Mouse (Mus musculus): ENCODE data around the gene Plxdc1. TPM values are rescaled to one million over a fixed set of nuclear protein-coding genes. Genes with fewer than 3 reads are reported as not detected.

The Plxdc1 gene
- polyA plus RNA-seq, 1 experiment from 2014 or later: not detected

- no peak for DNase-seq (ENCODE audit: low spot score, missing footprints)
- Histone ChIP-seq H3K4me2 (no peak overlapping the region), H3K4me1 (ENCODE audit: control insufficient read depth, insufficient read depth, low read length) (no peaks in the 10 kb centered on the region), H3K36me3 (ENCODE audit: control insufficient read depth, insufficient read depth, low read length) (no peaks in the 10 kb centered on the region), H3K4me3 (ENCODE audit: low read depth, low read length) (no peak overlapping the region), H3K27ac (ENCODE audit: low read depth, low read length) (no peak overlapping the region), H3K9ac (ENCODE audit: low read length) (no peak overlapping the region), H3K9me3 (ENCODE audit: control insufficient read depth, low read length) (no peaks in the 10 kb centered on the region), H3K27me3 (ENCODE audit: control insufficient read depth, insufficient read depth, low read length) (no peaks in the 10 kb centered on the region)
- WGBS: 68% methylated on average over 4 of the region's 4 CpGs
- no peak for ATAC-seq (ENCODE audit: low FRiP score)
These were observed 57.3 kb downstream of the Plxdc1 start for GRCm38 (mm10) chr11:97928905-97929304.

GRCm38 (mm10) chr11:97924217-97924616, 62.0 kb downstream of the Plxdc1 start:
- Histone ChIP-seq H3K27me3 (ENCODE audit: control insufficient read depth, insufficient read depth, low read length) (no peaks in the 10 kb centered on the region), H3K27ac (ENCODE audit: low read depth, low read length) (no peak overlapping the region), H3K4me1 (ENCODE audit: control insufficient read depth, insufficient read depth, low read length) (no peaks in the 10 kb centered on the region), H3K36me3 (ENCODE audit: control insufficient read depth, insufficient read depth, low read length) (no peaks in the 10 kb centered on the region), H3K9me3 (ENCODE audit: control insufficient read depth, low read length) (no peaks in the 10 kb centered on the region), H3K4me2 (no peak overlapping the region), H3K4me3 (ENCODE audit: low read depth, low read length) (no peak overlapping the region), H3K9ac (ENCODE audit: low read length) (no peak overlapping the region)
- ATAC-seq (ENCODE audit: low FRiP score): no peak
- 94% methylated on average over 10 of the region's 10 CpGs for WGBS
- no peak for DNase-seq (ENCODE audit: low spot score, missing footprints)

- DNase-seq (ENCODE audit: low spot score, missing footprints) (no peak), ATAC-seq (ENCODE audit: low FRiP score) (no peak)
- Histone ChIP-seq H3K4me1 (ENCODE audit: control insufficient read depth, insufficient read depth, low read length) (no peaks in the 10 kb centered on the region), H3K9me3 (ENCODE audit: control insufficient read depth, low read length) (no peaks in the 10 kb centered on the region), H3K9ac (ENCODE audit: low read length) (no peak overlapping the region), H3K4me2 (no peak overlapping the region), H3K27ac (ENCODE audit: low read depth, low read length) (no peak overlapping the region), H3K27me3 (ENCODE audit: control insufficient read depth, insufficient read depth, low read length) (no peaks in the 10 kb centered on the region), H3K36me3 (ENCODE audit: control insufficient read depth, insufficient read depth, low read length) (no peaks in the 10 kb centered on the region), H3K4me3 (ENCODE audit: low read depth, low read length) (no peak overlapping the region)
- 92% methylated on average over 9 of the region's 9 CpGs for WGBS
These were observed 62.6 kb downstream of the Plxdc1 start for GRCm38 (mm10) chr11:97923639-97924038.

- no peak overlapping the region for H3K4me2 ChIP-seq
- no peak for ATAC-seq (ENCODE audit: low FRiP score)
- H3K9ac ChIP-seq (ENCODE audit: low read length): no peak overlapping the region
- no peak for DNase-seq (ENCODE audit: low spot score, missing footprints)
- no peaks in the 10 kb centered on the region for H3K4me1 ChIP-seq (ENCODE audit: control insufficient read depth, insufficient read depth, low read length)
- no peaks in the 10 kb centered on the region for H3K36me3 ChIP-seq (ENCODE audit: control insufficient read depth, insufficient read depth, low read length)
- H3K4me3 ChIP-seq (ENCODE audit: low read depth, low read length): no peak overlapping the region
- WGBS: 92% methylated on average over 6 of the region's 6 CpGs
- no peaks in the 10 kb centered on the region for H3K9me3 ChIP-seq (ENCODE audit: control insufficient read depth, low read length)
- H3K27ac ChIP-seq (ENCODE audit: low read depth, low read length): no peak overlapping the region
- no peaks in the 10 kb centered on the region for H3K27me3 ChIP-seq (ENCODE audit: control insufficient read depth, insufficient read depth, low read length)
These were observed 70.2 kb downstream of the Plxdc1 start for GRCm38 (mm10) chr11:97915974-97916503.

GRCm38 (mm10) chr11:97915471-97915870, 70.8 kb downstream of the Plxdc1 start:
- Histone ChIP-seq H3K27ac (ENCODE audit: low read depth, low read length) (no peak overlapping the region), H3K4me2 (no peak overlapping the region), H3K36me3 (ENCODE audit: control insufficient read depth, insufficient read depth, low read length) (no peaks in the 10 kb centered on the region), H3K9ac (ENCODE audit: low read length) (no peak overlapping the region), H3K27me3 (ENCODE audit: control insufficient read depth, insufficient read depth, low read length) (no peaks in the 10 kb centered on the region), H3K4me3 (ENCODE audit: low read depth, low read length) (no peak overlapping the region), H3K9me3 (ENCODE audit: control insufficient read depth, low read length) (no peaks in the 10 kb centered on the region), H3K4me1 (ENCODE audit: control insufficient read depth, insufficient read depth, low read length) (no peaks in the 10 kb centered on the region)
- DNase-seq (ENCODE audit: low spot score, missing footprints): no peak
- no peak for ATAC-seq (ENCODE audit: low FRiP score)
- WGBS: 82% methylated on average over 2 of the region's 2 CpGs

GRCm38 (mm10) chr11:97913111-97913510, 73.1 kb downstream of the Plxdc1 start:
- H3K4me1 ChIP-seq (ENCODE audit: control insufficient read depth, insufficient read depth, low read length): no peaks in the 10 kb centered on the region
- ATAC-seq (ENCODE audit: low FRiP score): no peak
- no peak overlapping the region for H3K9ac ChIP-seq (ENCODE audit: low read length)
- H3K9me3 ChIP-seq (ENCODE audit: control insufficient read depth, low read length): no peaks in the 10 kb centered on the region
- no peak overlapping the region for H3K4me3 ChIP-seq (ENCODE audit: low read depth, low read length)
- H3K36me3 ChIP-seq (ENCODE audit: control insufficient read depth, insufficient read depth, low read length): no peaks in the 10 kb centered on the region
- H3K4me2 ChIP-seq: no peak overlapping the region
- no peaks in the 10 kb centered on the region for H3K27me3 ChIP-seq (ENCODE audit: control insufficient read depth, insufficient read depth, low read length)
- H3K27ac ChIP-seq (ENCODE audit: low read depth, low read length): no peak overlapping the region
- 91% methylated on average over 14 of the region's 14 CpGs for WGBS
- no peak for DNase-seq (ENCODE audit: low spot score, missing footprints)

- 89% methylated on average over 11 of the region's 11 CpGs for WGBS
- Histone ChIP-seq H3K27ac (ENCODE audit: low read depth, low read length) (no peak overlapping the region), H3K4me3 (ENCODE audit: low read depth, low read length) (no peak overlapping the region), H3K27me3 (ENCODE audit: control insufficient read depth, insufficient read depth, low read length) (no peaks in the 10 kb centered on the region), H3K4me2 (no peak overlapping the region), H3K36me3 (ENCODE audit: control insufficient read depth, insufficient read depth, low read length) (no peaks in the 10 kb centered on the region), H3K4me1 (ENCODE audit: control insufficient read depth, insufficient read depth, low read length) (no peaks in the 10 kb centered on the region), H3K9ac (ENCODE audit: low read length) (no peak overlapping the region), H3K9me3 (ENCODE audit: control insufficient read depth, low read length) (no peaks in the 10 kb centered on the region)
- no peak for ATAC-seq (ENCODE audit: low FRiP score)
- no peak for DNase-seq (ENCODE audit: low spot score, missing footprints)
These were observed 77.5 kb downstream of the Plxdc1 start for GRCm38 (mm10) chr11:97908634-97909348.

- H3K4me3 ChIP-seq (ENCODE audit: low read depth, low read length): no peak overlapping the region
- no peak overlapping the region for H3K9ac ChIP-seq (ENCODE audit: low read length)
- no peak overlapping the region for H3K27ac ChIP-seq (ENCODE audit: low read depth, low read length)
- no peaks in the 10 kb centered on the region for H3K36me3 ChIP-seq (ENCODE audit: control insufficient read depth, insufficient read depth, low read length)
- H3K9me3 ChIP-seq (ENCODE audit: control insufficient read depth, low read length): no peaks in the 10 kb centered on the region
- no peaks in the 10 kb centered on the region for H3K4me1 ChIP-seq (ENCODE audit: control insufficient read depth, insufficient read depth, low read length)
- DNase-seq (ENCODE audit: low spot score, missing footprints): no peak
- WGBS: 92% methylated on average over 5 of the region's 5 CpGs
- H3K4me2 ChIP-seq: no peak overlapping the region
- no peak for ATAC-seq (ENCODE audit: low FRiP score)
- no peaks in the 10 kb centered on the region for H3K27me3 ChIP-seq (ENCODE audit: control insufficient read depth, insufficient read depth, low read length)
These were observed 78.3 kb downstream of the Plxdc1 start for GRCm38 (mm10) chr11:97907935-97908334.

GRCm38 (mm10) chr11:97906905-97907304, 79.3 kb downstream of the Plxdc1 start:
- Histone ChIP-seq H3K27ac (ENCODE audit: low read depth, low read length) (no peak overlapping the region), H3K4me3 (ENCODE audit: low read depth, low read length) (no peak overlapping the region), H3K9ac (ENCODE audit: low read length) (no peak overlapping the region), H3K9me3 (ENCODE audit: control insufficient read depth, low read length) (no peaks in the 10 kb centered on the region), H3K27me3 (ENCODE audit: control insufficient read depth, insufficient read depth, low read length) (no peaks in the 10 kb centered on the region), H3K4me1 (ENCODE audit: control insufficient read depth, insufficient read depth, low read length) (no peaks in the 10 kb centered on the region), H3K36me3 (ENCODE audit: control insufficient read depth, insufficient read depth, low read length) (no peaks in the 10 kb centered on the region), H3K4me2 (no peak overlapping the region)
- 91% methylated on average over 9 of the region's 9 CpGs for WGBS
- ATAC-seq (ENCODE audit: low FRiP score) (no peak), DNase-seq (ENCODE audit: low spot score, missing footprints) (no peak)

Measured in midbrain, embryonic 11.5 days (tissue).